Mouse (Mus musculus) heart, embryonic 12.5 days (tissue): ENCODE measurements around the gene Cox7a1. TPM values are rescaled to one million over a fixed set of nuclear protein-coding genes. Genes with fewer than 3 reads are reported as not detected.

Experiments
- ATAC-seq: fragments of 200-750 bp; cut with Nextera tagmentation; 2 replicates; pipeline ENCODE4 v1.8.0; 2017; ENCODE audit warnings: moderate TSS enrichment, moderate library complexity; ENCODE audit not compliant: insufficient number of reproducible peaks, low FRiP score
- H3K27ac ChIP-seq: fragments of 300-500 bp; sonication (generic); 2 replicates; pipeline ENCODE4 v1.5.1; 2016; ENCODE audit warnings: mild to moderate bottlenecking, moderate library complexity; ENCODE audit not compliant: poor library complexity, severe bottlenecking
- H3K27me3 ChIP-seq: fragments of 300-500 bp; sonication (generic); replicated peaks from 2 replicates; pipeline ENCODE4 v1.6.1; 2016; ENCODE audit warnings: mild to moderate bottlenecking, moderate library complexity
- H3K36me3 ChIP-seq: fragments of 300-500 bp; sonication (generic); 2 replicates; pipeline ENCODE4 v1.6.1; 2016; ENCODE audit warnings: mild to moderate bottlenecking, moderate library complexity
- H3K4me1 ChIP-seq: fragments of 300-500 bp; sonication (generic); replicated peaks from 2 replicates; pipeline ENCODE4 v1.6.1; 2016; ENCODE audit warnings: mild to moderate bottlenecking
- H3K4me2 ChIP-seq: fragments of 300-500 bp; sonication (generic); 2 replicates; pipeline ENCODE4 v1.6.1; 2016; ENCODE audit warnings: mild to moderate bottlenecking, moderate library complexity
- H3K4me3 ChIP-seq: fragments of 300-500 bp; sonication (generic); 2 replicates; pipeline ENCODE4 v1.5.1; 2016; ENCODE audit warnings: mild to moderate bottlenecking
- H3K9ac ChIP-seq: fragments of 300-500 bp; sonication (generic); 2 replicates; pipeline ENCODE4 v1.6.1; 2016; ENCODE audit warnings: mild to moderate bottlenecking, moderate library complexity
- H3K9me3 ChIP-seq: fragments of 300-500 bp; sonication (generic); replicated peaks from 2 replicates; pipeline ENCODE4 v1.6.1; 2016; ENCODE audit warnings: mild to moderate bottlenecking, moderate library complexity
- WGBS: fragments of 180-500 bp; shearing (Covaris S2); methylation state at CpG from one replicate; pipeline ENCODE4 v1.1.7; 2016; 5-methylcytosine and 5-hydroxymethylcytosine counted together
- polyA plus RNA-seq: library from polyadenylated mRNA; unstranded; fragments of >200 nt; fragmentation: Nextera tagmentation; extraction: Ambion mirVana; gene quantifications from 2 replicates; pipeline ENCODE4 v1.2.1, GENCODE M21; 2016

The Cox7a1 gene
- polyA plus RNA-seq: 300 and 306 TPM in 2 replicates

DNA sequence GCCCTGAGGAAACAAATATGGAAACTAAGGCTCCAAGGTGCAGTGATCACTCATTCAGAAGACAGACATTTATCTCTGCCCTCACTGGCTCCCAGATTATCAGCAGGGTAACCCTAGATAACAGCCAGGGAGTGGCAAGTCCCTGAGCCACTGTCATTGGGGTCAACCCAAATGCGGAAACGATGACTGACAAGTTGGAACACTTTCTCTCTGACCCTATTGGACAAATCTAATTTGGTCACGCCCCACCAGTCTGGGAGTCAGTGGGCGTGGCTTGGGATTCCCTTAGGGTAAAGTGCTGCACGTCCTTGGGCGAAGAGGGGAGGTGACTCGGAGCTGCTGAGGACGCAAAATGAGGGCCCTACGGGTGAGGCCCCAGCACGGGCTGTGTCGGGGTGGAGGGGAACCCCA is at the start of gene Cox7a1:
Gene Cox7a1, plus strand, starts transcription at position 266 of the 411 bp plus-strand sequence.
- Histone ChIP-seq H3K9ac (peak within 1 kb of the TSS; percentile 67), H3K27ac (0 out of 2 replicates have a peak within 1 kb of the TSS, but pooled peaks have one; percentile 17)

DNA sequence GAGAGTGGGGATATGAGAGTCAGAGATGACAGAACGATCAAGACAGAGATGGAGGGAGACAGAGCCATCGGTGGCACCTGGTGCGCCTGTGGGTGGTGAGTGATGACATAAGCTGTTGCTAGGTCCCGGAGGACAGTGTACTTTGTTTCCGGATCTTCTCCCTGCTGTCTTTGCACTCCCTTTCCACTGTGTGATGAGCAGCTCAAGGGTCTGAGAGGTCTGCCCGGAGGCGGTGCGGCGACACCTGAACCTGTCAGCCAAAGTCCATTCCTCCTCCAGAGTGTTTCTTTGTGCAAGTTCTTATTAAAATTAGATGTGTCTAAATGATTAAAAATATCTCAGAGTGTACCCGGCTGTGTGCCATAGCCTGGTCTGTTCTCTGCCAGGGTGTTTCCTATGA is 47.1 kb upstream of the Cox7a1 start:
- H3K4me2 ChIP-seq: no peak overlapping the region
- peaks cover 8% of the 10 kb centered on the region for H3K9me3 ChIP-seq
- no peak overlapping the region for H3K9ac ChIP-seq
- no peak for ATAC-seq
- 84% methylated on average over 10 of the region's 10 CpGs for WGBS
- peaks cover 86% of the 10 kb centered on the region for H3K36me3 ChIP-seq
- H3K4me3 ChIP-seq: no peak overlapping the region
- no peaks in the 10 kb centered on the region for H3K4me1 ChIP-seq
- no peaks in the 10 kb centered on the region for H3K27me3 ChIP-seq
- H3K27ac ChIP-seq: no peak overlapping the region

More for the DNA sequence above, at the start of gene Cox7a1:
- ATAC-seq: peak; percentile 87
- peak within 1 kb of the TSS; percentile 64 for H3K4me2 ChIP-seq
- H3K4me1 ChIP-seq: peaks cover 22% of the 10 kb centered on the region
- WGBS: under 1% methylated on average over 11 of the region's 11 CpGs
- no peaks in the 10 kb centered on the region for H3K27me3 ChIP-seq
- peak within 1 kb of the TSS; percentile 42 for H3K4me3 ChIP-seq
- H3K36me3 ChIP-seq: peaks cover 39% of the 10 kb centered on the region
- no peaks in the 10 kb centered on the region for H3K9me3 ChIP-seq

DNA sequence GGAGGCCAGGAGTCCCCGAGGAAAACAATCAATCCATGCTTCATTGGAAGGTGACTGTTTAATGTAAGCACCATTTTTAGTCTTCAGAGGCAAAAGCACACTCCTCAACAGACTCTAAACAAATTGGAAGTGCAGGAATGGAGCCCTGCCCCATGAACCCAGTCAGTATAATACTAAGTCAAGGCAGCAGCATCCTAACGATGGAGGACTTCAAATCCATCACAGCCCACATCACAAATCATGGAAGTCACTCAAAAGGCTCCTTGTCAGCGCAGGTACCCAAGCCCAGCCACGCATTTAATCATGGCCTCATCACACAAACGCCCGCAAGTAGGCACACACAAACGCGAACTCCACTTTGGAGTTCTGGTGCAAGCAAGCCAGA is 40.8 kb upstream of the Cox7a1 start:
- H3K36me3 ChIP-seq: peaks cover 58% of the 10 kb centered on the region
- peak overlapping the region; percentile 75 for H3K4me2 ChIP-seq
- no peak; the same call in 1 of the 2 replicates for ATAC-seq
- H3K27me3 ChIP-seq: no peaks in the 10 kb centered on the region
- H3K4me3 ChIP-seq: peak overlapping the region; percentile 68
- no peak overlapping the region for H3K27ac ChIP-seq
- peak overlapping the region; percentile 79 for H3K9ac ChIP-seq
- peaks cover 24% of the 10 kb centered on the region for H3K9me3 ChIP-seq
- 21% methylated on average over 8 of the region's 8 CpGs for WGBS
- H3K4me1 ChIP-seq: no peaks in the 10 kb centered on the region

DNA sequence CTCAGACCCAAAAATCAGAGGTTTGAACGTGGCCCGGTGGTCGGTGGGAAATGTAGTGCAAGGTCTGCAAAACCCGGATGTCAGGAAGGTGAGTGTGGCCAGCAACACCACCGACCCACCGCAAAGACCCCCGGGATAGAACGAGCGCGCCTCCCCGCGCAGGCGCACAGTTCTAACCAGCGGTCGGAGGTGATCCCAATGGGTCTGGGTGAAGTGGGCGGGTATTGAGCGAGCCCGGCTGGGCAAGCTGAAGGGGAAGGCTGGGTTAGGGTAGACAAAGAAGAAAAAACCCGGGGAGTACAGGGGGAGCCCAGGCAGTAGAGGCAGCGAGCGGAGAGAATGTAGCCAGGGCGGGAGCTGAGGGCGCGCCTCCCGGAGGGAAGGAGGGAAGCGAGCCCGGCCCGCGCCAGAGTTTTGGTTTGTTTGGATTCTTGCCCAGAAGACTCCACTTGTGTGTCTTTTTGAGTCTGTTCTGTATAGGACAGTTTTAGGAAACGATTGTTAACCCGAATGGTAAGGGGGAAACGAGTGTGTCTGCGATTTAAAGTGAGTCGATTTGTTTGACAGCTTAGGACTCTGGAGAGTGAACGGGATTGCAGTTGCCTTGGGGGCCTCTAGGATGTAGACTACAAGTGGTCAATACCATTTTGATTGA is 40.3 kb upstream of the Cox7a1 start:
- H3K9me3 ChIP-seq: peaks cover 28% of the 10 kb centered on the region
- no peaks in the 10 kb centered on the region for H3K4me1 ChIP-seq
- ATAC-seq: peak; percentile 92
- H3K27ac ChIP-seq: peak overlapping the region; percentile 85
- 3% methylated on average over 35 of the region's 35 CpGs for whole genome bisulfite sequencing
- H3K4me2 ChIP-seq: peak overlapping the region; percentile 75
- H3K27me3 ChIP-seq: no peaks in the 10 kb centered on the region
- H3K36me3 ChIP-seq: peaks cover 58% of the 10 kb centered on the region
- H3K4me3 ChIP-seq: peak overlapping the region; percentile 68
- peak overlapping the region; percentile 79 for H3K9ac ChIP-seq

DNA sequence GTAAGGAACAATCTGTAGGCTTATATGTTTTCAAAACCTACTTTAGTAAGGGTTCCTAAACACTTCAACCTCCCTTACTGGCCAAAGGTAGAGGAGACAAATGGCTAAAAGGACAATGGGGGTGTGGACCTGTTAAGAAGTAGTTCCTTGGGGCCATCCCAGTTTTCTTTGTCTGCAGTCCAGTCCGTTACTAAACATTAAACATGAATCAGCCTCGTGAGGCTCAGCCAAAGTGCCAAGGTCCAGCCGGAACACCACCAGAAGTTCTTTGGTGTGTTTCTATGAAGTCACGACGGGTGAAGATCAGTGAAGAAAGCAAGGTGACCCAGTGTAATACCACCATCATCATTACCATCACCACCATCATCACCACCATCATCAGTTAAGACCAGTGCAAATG is 36.9 kb upstream of the Cox7a1 start:
- H3K4me3 ChIP-seq: no peak overlapping the region
- no peak overlapping the region for H3K4me2 ChIP-seq
- no peak for ATAC-seq
- 92% methylated on average over 5 of the region's 5 CpGs for WGBS
- no peaks in the 10 kb centered on the region for H3K27me3 ChIP-seq
- no peak overlapping the region for H3K9ac ChIP-seq
- no peaks in the 10 kb centered on the region for H3K4me1 ChIP-seq
- peaks cover 65% of the 10 kb centered on the region for H3K36me3 ChIP-seq
- peaks cover 56% of the 10 kb centered on the region for H3K9me3 ChIP-seq
- no peak overlapping the region for H3K27ac ChIP-seq

DNA sequence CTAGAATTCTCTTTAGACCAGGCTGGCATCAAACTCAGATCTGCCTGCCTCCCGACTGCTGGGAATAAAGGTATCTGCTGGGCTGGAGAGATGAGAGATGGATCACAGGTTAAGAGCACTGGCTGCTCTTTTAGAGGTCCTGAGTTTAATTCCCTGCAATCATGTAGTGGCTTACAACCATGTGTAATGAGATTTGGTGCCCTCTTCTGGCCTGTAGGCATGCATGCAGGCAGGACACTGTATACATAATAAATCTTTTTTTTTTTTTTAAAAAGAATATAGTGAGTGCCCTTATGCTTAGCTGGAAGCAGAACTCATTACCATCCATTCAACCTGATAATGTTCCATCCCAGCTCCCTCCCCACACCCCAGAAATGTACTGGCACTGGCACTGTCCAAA is 29.9 kb upstream of the Cox7a1 start:
- Histone ChIP-seq H3K9me3 (peaks cover 81% of the 10 kb centered on the region), H3K27ac (no peak overlapping the region), H3K4me1 (no peaks in the 10 kb centered on the region), H3K4me2 (no peak overlapping the region), H3K36me3 (peaks cover 90% of the 10 kb centered on the region), H3K9ac (no peak overlapping the region), H3K4me3 (no peak overlapping the region), H3K27me3 (no peaks in the 10 kb centered on the region)
- 85% methylated on average over 1 of the region's 1 CpGs for WGBS
- no peak for ATAC-seq

DNA sequence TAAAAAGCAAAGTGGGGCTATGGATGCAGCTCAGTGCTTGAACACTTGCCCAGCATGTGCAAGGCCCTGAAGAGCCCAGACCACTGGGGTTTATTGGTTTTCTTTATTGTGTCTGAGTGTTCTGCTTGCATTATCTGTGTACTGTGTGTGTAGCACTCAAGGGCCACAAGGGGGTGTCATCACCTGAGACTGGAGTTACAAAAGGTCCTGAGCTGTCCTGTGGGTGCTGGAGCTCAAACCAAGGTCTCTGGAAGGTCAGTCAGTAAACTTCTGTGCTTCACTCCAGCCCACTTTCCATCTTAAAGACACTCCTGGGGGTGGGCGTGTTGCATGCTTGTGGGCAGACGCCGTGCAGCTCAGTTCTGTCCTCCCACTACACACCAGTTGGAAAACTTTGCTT is 28.4 kb upstream of the Cox7a1 start:
- Histone ChIP-seq H3K9ac (no peak overlapping the region), H3K27ac (no peak overlapping the region), H3K4me2 (no peak overlapping the region), H3K36me3 (peaks cover 87% of the 10 kb centered on the region), H3K27me3 (no peaks in the 10 kb centered on the region), H3K4me1 (no peaks in the 10 kb centered on the region), H3K4me3 (no peak overlapping the region), H3K9me3 (peaks cover 78% of the 10 kb centered on the region)
- ATAC-seq: no peak
- WGBS: 93% methylated on average over 3 of the region's 3 CpGs

DNA sequence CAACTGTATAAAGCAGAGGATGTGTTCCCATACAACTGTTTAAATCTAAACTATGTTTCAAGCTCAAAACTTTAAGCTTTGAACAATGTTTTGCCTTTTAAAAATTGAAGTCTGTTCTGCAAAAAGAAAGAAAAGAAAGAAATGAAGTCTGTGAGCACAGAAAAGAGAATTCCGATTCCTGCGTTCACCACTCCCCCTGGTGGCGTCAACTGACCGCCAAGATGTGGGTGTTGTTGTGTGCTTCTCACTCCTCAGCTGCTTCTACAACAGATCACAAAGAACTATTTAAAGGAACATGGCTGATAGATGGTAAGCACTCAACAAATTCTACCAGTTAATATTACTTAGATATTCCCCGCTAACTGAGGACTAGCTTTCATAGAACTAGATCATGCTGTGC is 20.8 kb upstream of the Cox7a1 start:
- Histone ChIP-seq H3K4me2 (no peak overlapping the region), H3K4me3 (no peak overlapping the region), H3K9me3 (peaks cover 59% of the 10 kb centered on the region), H3K36me3 (peaks cover 90% of the 10 kb centered on the region), H3K27ac (no peak overlapping the region), H3K27me3 (no peaks in the 10 kb centered on the region), H3K4me1 (peaks cover 11% of the 10 kb centered on the region), H3K9ac (no peak overlapping the region)
- WGBS: 95% methylated on average over 5 of the region's 5 CpGs
- ATAC-seq: no peak

DNA sequence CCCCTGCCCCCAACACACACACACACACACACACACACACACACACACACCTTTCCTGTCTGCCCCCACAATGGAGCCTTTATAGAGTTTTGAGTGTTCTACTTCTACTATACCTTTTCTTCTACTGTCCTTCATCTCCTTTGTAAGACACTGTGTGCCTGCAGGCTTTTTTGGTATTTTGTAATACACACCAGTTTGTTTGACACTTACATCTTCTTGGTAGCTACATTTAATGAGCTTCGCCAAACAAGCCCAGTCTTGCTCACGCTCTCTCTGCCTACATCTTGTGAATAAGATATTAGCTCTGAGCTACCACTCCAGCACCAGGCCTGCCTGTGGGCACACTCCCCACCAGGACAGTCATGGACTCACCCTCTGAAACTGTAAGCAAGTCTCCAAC is 19.2 kb upstream of the Cox7a1 start:
- 99% methylated on average over 2 of the region's 2 CpGs for WGBS
- H3K4me1 ChIP-seq: peaks cover 16% of the 10 kb centered on the region

DNA sequence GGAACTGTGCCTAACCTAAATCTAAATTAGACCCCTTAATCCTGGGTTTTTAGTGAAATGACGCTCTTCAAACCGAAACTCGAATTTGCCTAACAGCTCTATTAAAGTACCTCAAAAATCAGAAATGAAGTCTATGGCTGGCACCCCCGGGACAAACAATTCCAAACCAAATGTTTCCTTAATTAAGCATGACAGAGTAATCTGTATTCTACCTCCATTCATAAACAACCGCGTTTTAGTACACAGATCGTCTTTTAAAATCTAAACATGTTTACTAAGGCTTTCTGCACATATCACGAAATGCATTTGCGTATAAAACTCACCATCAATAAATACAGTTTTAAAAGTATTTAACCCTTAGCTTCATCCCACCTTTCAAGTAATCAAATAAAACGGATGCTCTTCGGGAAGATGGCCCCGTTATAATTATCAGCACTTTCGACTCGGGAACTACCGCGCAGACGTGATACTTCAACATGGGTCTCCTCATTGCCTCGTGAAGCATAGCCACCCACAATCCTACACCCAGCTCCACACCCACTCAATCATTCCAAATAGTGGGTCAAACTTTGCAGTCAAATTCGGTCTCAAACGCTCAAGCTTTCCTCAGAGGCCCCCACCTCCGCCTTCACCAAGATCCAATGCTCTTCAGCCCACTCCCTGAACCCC is 14.9 kb upstream of the Cox7a1 start:
- Histone ChIP-seq H3K9ac (peak overlapping the region; percentile 94), H3K9me3 (peaks cover 11% of the 10 kb centered on the region), H3K4me1 (peaks cover 22% of the 10 kb centered on the region), H3K36me3 (peaks cover 39% of the 10 kb centered on the region), H3K4me2 (peak overlapping the region; percentile 69), H3K27me3 (no peaks in the 10 kb centered on the region), H3K4me3 (peak overlapping the region; percentile 87), H3K27ac (peak overlapping the region; percentile 94)
- 2% methylated on average over 21 of the region's 21 CpGs for WGBS
- ATAC-seq: peak; percentile 22

More for the DNA sequence above, 19.2 kb upstream of the Cox7a1 start:
- no peak for ATAC-seq
- no peaks in the 10 kb centered on the region for H3K27me3 ChIP-seq
- H3K4me3 ChIP-seq: no peak overlapping the region
- H3K36me3 ChIP-seq: peaks cover 73% of the 10 kb centered on the region
- no peak overlapping the region for H3K9ac ChIP-seq
- no peak overlapping the region for H3K27ac ChIP-seq
- H3K9me3 ChIP-seq: peaks cover 44% of the 10 kb centered on the region
- H3K4me2 ChIP-seq: no peak overlapping the region

DNA sequence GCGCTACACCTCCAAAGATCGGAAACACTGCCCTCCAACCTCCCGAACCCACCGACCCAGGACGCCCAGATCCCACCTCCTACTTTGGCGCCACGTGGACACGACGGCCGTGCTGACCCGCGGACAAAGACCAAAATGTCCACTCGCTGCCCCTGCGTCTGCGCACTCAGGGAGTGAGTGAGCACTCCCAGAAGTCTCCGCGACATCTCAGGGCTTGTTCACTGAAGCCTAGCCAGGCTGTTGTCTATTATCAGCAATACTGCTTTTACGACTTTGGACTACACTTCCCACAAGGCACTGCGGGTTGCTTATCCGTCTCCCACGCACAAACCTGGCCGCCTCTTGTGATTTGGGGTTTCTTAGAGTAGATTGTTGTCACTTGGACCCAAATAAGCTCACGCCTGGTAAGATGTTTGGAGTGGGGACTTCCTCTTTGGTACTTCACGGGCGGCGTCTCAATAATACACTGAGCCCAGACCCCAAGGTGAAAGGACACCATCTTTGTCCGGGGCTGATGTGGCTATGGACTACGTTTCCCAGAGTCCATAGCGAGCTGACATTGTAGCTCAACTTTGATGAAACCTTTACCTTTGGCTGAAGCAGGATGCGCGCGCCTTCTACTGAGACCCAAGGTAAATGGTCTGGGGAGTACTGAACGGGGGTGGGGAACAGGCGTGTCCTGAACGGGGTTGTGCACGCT is 14.2 kb upstream of the Cox7a1 start, which contains the start of gene Zfp146:
Gene Zfp146, minus strand, starts transcription at position 168 of the 700 bp plus-strand sequence.
- Histone ChIP-seq H3K4me2 (peak within 1 kb of the TSS; percentile 69), H3K36me3 (peaks cover 34% of the 10 kb centered on the region), H3K9ac (peak within 1 kb of the TSS; percentile 94), H3K9me3 (peaks cover 7% of the 10 kb centered on the region), H3K27ac (peak within 1 kb of the TSS; percentile 94), H3K4me3 (peak within 1 kb of the TSS; percentile 87), H3K4me1 (peaks cover 22% of the 10 kb centered on the region), H3K27me3 (no peaks in the 10 kb centered on the region)
- ATAC-seq: peak; percentile 98
- WGBS: under 1% methylated on average over 36 of the region's 36 CpGs
